37 mouse cellular contexts compared by ENCODE assay signal in the genomic region with DNA sequence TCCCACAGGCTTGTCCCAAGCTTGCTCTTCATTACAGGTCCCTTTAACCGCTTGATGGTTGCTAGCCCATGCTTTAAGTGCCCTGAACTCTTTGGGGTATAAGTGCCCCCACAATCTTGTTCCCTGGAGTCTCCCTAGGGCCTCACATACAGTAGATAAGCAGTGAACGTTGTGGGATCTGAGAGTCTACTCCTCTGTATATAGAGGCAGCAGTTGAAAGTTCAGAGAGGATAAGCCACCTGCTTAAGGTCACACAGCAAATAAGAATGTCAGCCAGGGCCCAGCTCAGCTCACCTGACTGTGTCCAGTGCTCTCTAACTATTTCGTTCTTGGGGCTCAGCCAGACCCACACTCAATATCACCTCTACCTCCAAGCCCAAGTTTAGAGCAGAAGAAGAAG. TPM values are rescaled to one million over a fixed set of nuclear protein-coding genes. Genes with fewer than 3 reads are reported as not detected.
DNase-seq lines count a peak whose midpoint lies in the region; ATAC-seq lines count a peak whose summit lies in the region.
"Had no signal": no experiment of that assay in that cellular context is flagged by ENCODE, and none has a peak within 500 bp of the region (broad histone marks: within the 10 kb centered on the region; RNA-seq: fewer than 3 reads in every experiment).

No protein-coding gene starts in this region.

- intact Hi-C loops in gastrocnemius, postnatal 36 days (cut with DNase I), result no loop called here

- DNase-seq in forebrain, embryonic 11.5 days (ENCODE audit: low spot score), result no peak
- DNase-seq in liver, result no peak
- no peak for DNase-seq in embryonic facial prominence, embryonic 10.5 days (ENCODE audit: low spot score)
- DNase-seq in liver, embryonic 13.5 days, result no peak
- no peak for DNase-seq in adrenal gland, adult (ENCODE audit: inconsistent age in 2 of 2, low spot score in 1 of 2)
- no peak for DNase-seq in gastrocnemius, postnatal 36 days
- DNase-seq: cerebellum, adult 11 months; cerebellum, adult 9-10 months; embryo, embryonic 11 days; heart, postnatal 14 days; thymus, adult 2 months; thymus, postnatal 36 days had no signal

- H3K4me1 ChIP-seq in forebrain, embryonic 15.5 days, result peaks cover 17% of the 10 kb centered on the region
- peaks cover 8% of the 10 kb centered on the region for H3K4me1 ChIP-seq in forebrain, embryonic 11.5 days (replicated peaks; ENCODE audit: control insufficient read depth, insufficient read depth, low read length)
- H3K4me1 ChIP-seq in liver, embryonic 12.5 days, result peaks cover 76% of the 10 kb centered on the region
- H3K4me1 ChIP-seq in embryonic facial prominence, embryonic 10.5 days, result peaks cover 56% of the 10 kb centered on the region
- peaks cover 76% of the 10 kb centered on the region for H3K4me1 ChIP-seq in liver, embryonic 13.5 days (replicated peaks)

- no peak overlapping the region for H3K27ac ChIP-seq in forebrain, embryonic 15.5 days (replicated peaks)
- H3K27ac ChIP-seq in forebrain, embryonic 11.5 days (ENCODE audit: low read depth, low read length), result no peak overlapping the region
- peak overlapping the region; percentile 86 for H3K27ac ChIP-seq in liver, embryonic 12.5 days
- H3K27ac ChIP-seq in embryonic facial prominence, embryonic 10.5 days (replicated peaks), result peak overlapping the region; percentile 51; the same call in 1 of the 2 replicates
- H3K27ac ChIP-seq in liver, embryonic 13.5 days, result peak overlapping the region; percentile 87
- H3K27ac ChIP-seq: embryonic facial prominence, embryonic 13.5 days; limb, embryonic 15.5 days; lung, embryonic 15.5 days had no signal

- no peaks in the 10 kb centered on the region for H3K36me3 ChIP-seq in forebrain, embryonic 15.5 days
- H3K36me3 ChIP-seq in forebrain, embryonic 11.5 days (ENCODE audit: control insufficient read depth, insufficient read depth, low read length), result no peaks in the 10 kb centered on the region
- no peaks in the 10 kb centered on the region for H3K36me3 ChIP-seq in liver, embryonic 12.5 days
- H3K36me3 ChIP-seq in embryonic facial prominence, embryonic 10.5 days (replicated peaks), result no peaks in the 10 kb centered on the region
- H3K36me3 ChIP-seq in liver, embryonic 13.5 days, result no peaks in the 10 kb centered on the region
- H3K36me3 ChIP-seq: embryonic facial prominence, embryonic 13.5 days; forebrain, embryonic 12.5 days; G1E; limb, embryonic 15.5 days; lung, embryonic 15.5 days; midbrain, embryonic 10.5 days had no signal

- 83% methylated on average over 3 of the region's 3 CpGs for WGBS in forebrain, embryonic 15.5 days
- 83% methylated on average over 3 of the region's 3 CpGs for WGBS in forebrain, embryonic 11.5 days
- 49% methylated on average over 3 of the region's 3 CpGs for WGBS in liver, embryonic 12.5 days (ENCODE audit: insufficient replicate concordance)
- 82% methylated on average over 3 of the region's 3 CpGs for WGBS in embryonic facial prominence, embryonic 10.5 days
- WGBS in liver, embryonic 13.5 days (ENCODE audit: insufficient replicate concordance), result 41% methylated on average over 3 of the region's 3 CpGs

- H3K27me3 ChIP-seq in forebrain, embryonic 15.5 days, result no peaks in the 10 kb centered on the region
- H3K27me3 ChIP-seq in forebrain, embryonic 11.5 days (ENCODE audit: control insufficient read depth, insufficient read depth, low read length), result no peaks in the 10 kb centered on the region
- H3K27me3 ChIP-seq in liver, embryonic 12.5 days (replicated peaks), result no peaks in the 10 kb centered on the region
- peaks cover 47% of the 10 kb centered on the region for H3K27me3 ChIP-seq in embryonic facial prominence, embryonic 10.5 days (replicated peaks; ENCODE audit: low read depth, poor library complexity, severe bottlenecking)
- H3K27me3 ChIP-seq in liver, embryonic 13.5 days, result no peaks in the 10 kb centered on the region
- H3K27me3 ChIP-seq: embryonic facial prominence, embryonic 13.5 days; limb, embryonic 15.5 days; lung, embryonic 15.5 days; Patski had no signal

- no peaks in the 10 kb centered on the region for H3K9me3 ChIP-seq in forebrain, embryonic 15.5 days
- no peaks in the 10 kb centered on the region for H3K9me3 ChIP-seq in forebrain, embryonic 11.5 days (ENCODE audit: control insufficient read depth, low read length)
- H3K9me3 ChIP-seq in liver, embryonic 12.5 days (replicated peaks), result no peaks in the 10 kb centered on the region
- no peaks in the 10 kb centered on the region for H3K9me3 ChIP-seq in embryonic facial prominence, embryonic 10.5 days
- no peaks in the 10 kb centered on the region for H3K9me3 ChIP-seq in liver, embryonic 13.5 days (replicated peaks)
- H3K9me3 ChIP-seq: embryonic facial prominence, embryonic 13.5 days; forebrain, embryonic 12.5 days; G1E; limb, embryonic 15.5 days; lung, embryonic 15.5 days; midbrain, embryonic 10.5 days had no signal

- 0 out of 2 replicates have a peak, but pooled peaks have one; percentile 7 for ATAC-seq in forebrain, embryonic 15.5 days (replicated peaks)
- ATAC-seq in forebrain, embryonic 11.5 days (replicated peaks; ENCODE audit: low FRiP score), result no peak
- peak; percentile 27; the same call in 1 of the 2 replicates for ATAC-seq in liver, embryonic 12.5 days
- ATAC-seq in liver, embryonic 13.5 days (ENCODE audit: low read depth), result peak; percentile 52
- ATAC-seq: Patski had no signal

- H3K4me2 ChIP-seq in forebrain, embryonic 15.5 days (replicated peaks), result no peak overlapping the region
- no peak overlapping the region for H3K4me2 ChIP-seq in forebrain, embryonic 11.5 days (ENCODE audit: low read depth, low read length, severe bottlenecking)
- H3K4me2 ChIP-seq in liver, embryonic 12.5 days, result peak overlapping the region; percentile 55
- peak overlapping the region; percentile 54 for H3K4me2 ChIP-seq in liver, embryonic 13.5 days
- H3K4me2 ChIP-seq: limb, embryonic 15.5 days; lung, embryonic 15.5 days had no signal

- no peak overlapping the region for H3K9ac ChIP-seq in forebrain, embryonic 15.5 days (replicated peaks)
- no peak overlapping the region for H3K9ac ChIP-seq in forebrain, embryonic 11.5 days (ENCODE audit: low read length)
- H3K9ac ChIP-seq in liver, embryonic 12.5 days, result peak overlapping the region; percentile 49
- H3K9ac ChIP-seq in liver, embryonic 13.5 days, result peak overlapping the region; percentile 59
- H3K9ac ChIP-seq: forebrain, embryonic 12.5 days; limb, embryonic 15.5 days; lung, embryonic 15.5 days had no signal

- no peak overlapping the region for H3K4me3 ChIP-seq in forebrain, embryonic 15.5 days
- H3K4me3 ChIP-seq in forebrain, embryonic 11.5 days (ENCODE audit: low read depth, low read length), result no peak overlapping the region
- H3K4me3 ChIP-seq in liver, embryonic 12.5 days, result no peak overlapping the region
- no peak overlapping the region for H3K4me3 ChIP-seq in embryonic facial prominence, embryonic 10.5 days
- no peak overlapping the region for H3K4me3 ChIP-seq in liver, embryonic 13.5 days (replicated peaks)
- H3K4me3 ChIP-seq: embryonic facial prominence, embryonic 13.5 days; forebrain, embryonic 12.5 days; limb, embryonic 15.5 days; lung, embryonic 15.5 days; midbrain, embryonic 10.5 days had no signal

RNA-seq across cellular contexts. Expression of a gene that starts 17.9 kb away (rescaled TPM):
- 44.1 and 44.8 TPM in 2 replicates for polyA plus RNA-seq in forebrain, embryonic 15.5 days (2015; fragmentation: Nextera tagmentation; extraction: Ambion mirVana)
- 25.6 and 26.2 TPM in 2 replicates for polyA plus RNA-seq in forebrain, embryonic 11.5 days (2014; fragmentation: Nextera tagmentation; extraction: Ambion mirVana)
- 9.3 and 9.8 TPM in 2 replicates for polyA plus RNA-seq in liver, embryonic 12.5 days (2016; fragmentation: Nextera tagmentation; extraction: Ambion mirVana)
- 23.5 and 23.7 TPM in 2 replicates for polyA plus RNA-seq in embryonic facial prominence, embryonic 10.5 days (2016; fragmentation: Nextera tagmentation; extraction: Ambion mirVana)
- 5.3 and 5.4 TPM in 2 replicates for polyA plus RNA-seq in liver, embryonic 13.5 days (2015; fragmentation: Nextera tagmentation; extraction: Ambion mirVana)
- total RNA-seq in gastrocnemius, postnatal 36 days (2021), result 1 to 10 TPM in 1 of 2 experiments, under 1 TPM in 1; 0.94 to 1.0 TPM

RNA-seq across cellular contexts. Expression of a gene that starts 55.0 kb away (rescaled TPM):
- polyA plus RNA-seq in forebrain, embryonic 15.5 days (2015; fragmentation: Nextera tagmentation; extraction: Ambion mirVana), result not detected in 2 replicates
- not detected in 2 replicates for polyA plus RNA-seq in forebrain, embryonic 11.5 days (2014; fragmentation: Nextera tagmentation; extraction: Ambion mirVana)
- not detected in 2 replicates for polyA plus RNA-seq in liver, embryonic 12.5 days (2016; fragmentation: Nextera tagmentation; extraction: Ambion mirVana)
- polyA plus RNA-seq in embryonic facial prominence, embryonic 10.5 days (2016; fragmentation: Nextera tagmentation; extraction: Ambion mirVana), result not detected in 2 replicates
- polyA plus RNA-seq in liver, embryonic 13.5 days (2015; fragmentation: Nextera tagmentation; extraction: Ambion mirVana), result not detected in 2 replicates
- total RNA-seq in gastrocnemius, postnatal 36 days (2021), result not detected
- total RNA-seq: adrenal gland, postnatal 14 days; G1E; gastrocnemius, adult 8-10 months; heart, adult 8-10 months; heart, postnatal 14 days; layer of hippocampus, postnatal 25 days; left cerebral cortex, adult 8-10 months; left cerebral cortex, postnatal 4 days; megakaryocyte progenitor cell, adult 5-6 weeks; monocyte, adult 5-6 weeks had no signal
- polyA plus RNA-seq: embryonic facial prominence, embryonic 13.5 days; forebrain, embryonic 12.5 days; G1E; gonadal fat pad, adult 2 months; heart, embryonic 14.5 days; hindbrain, embryonic 11.5 days; hindbrain, embryonic 16.5 days; intestine, embryonic 14.5 days; kidney, embryonic 16.5 days; limb, embryonic 15.5 days; lung, embryonic 15.5 days; midbrain, embryonic 10.5 days; neural tube, embryonic 14.5 days; Patski; stomach, embryonic 14.5 days; thymus, adult 2 months had no signal

Comparison
In these comparisons a context has a peak if more than half of its experiments do, and no peak if none do; other contexts are left out.
1. H3K27ac ChIP-seq: peak in liver, embryonic 12.5 days (single experiment), embryonic facial prominence, embryonic 10.5 days (single experiment) and liver, embryonic 13.5 days (single experiment); none in forebrain, embryonic 15.5 days (single experiment) and forebrain, embryonic 11.5 days (single experiment).
2. H3K4me2 ChIP-seq: peak in liver, embryonic 12.5 days (single experiment) and liver, embryonic 13.5 days (single experiment); none in forebrain, embryonic 15.5 days (single experiment) and forebrain, embryonic 11.5 days (single experiment).
3. H3K9ac ChIP-seq: peak in liver, embryonic 12.5 days (single experiment) and liver, embryonic 13.5 days (single experiment); none in forebrain, embryonic 15.5 days (single experiment) and forebrain, embryonic 11.5 days (single experiment).